Mouse (Mus musculus): ENCODE results near the gene Usp2. TPM values are rescaled to one million over a fixed set of nuclear protein-coding genes. Genes with fewer than 3 reads are reported as not detected.

Usp2 gene
- total and polyA plus RNA-seq, 3 experiments: 3.6 to 13.9 TPM; not detected in 1

- TF ChIP-seq ZKSCAN1 (IDR thresholded peaks at IDR 0.05; ENCODE audit: low read depth, low read length) (no peak), CHD2 (IDR thresholded peaks at IDR 0.05; ENCODE audit: low read length) (no peak), USF1 (IDR thresholded peaks at IDR 0.05; ENCODE audit: low read depth, low read length) (no peak), POLR2AphosphoS2 (IDR thresholded peaks at IDR 0.05; ENCODE audit: low read length) (no peak)
Measured at GRCm38 (mm10) chr9:44125546-44126428, 59.0 kb downstream of the Usp2 start (continued).

DNA sequence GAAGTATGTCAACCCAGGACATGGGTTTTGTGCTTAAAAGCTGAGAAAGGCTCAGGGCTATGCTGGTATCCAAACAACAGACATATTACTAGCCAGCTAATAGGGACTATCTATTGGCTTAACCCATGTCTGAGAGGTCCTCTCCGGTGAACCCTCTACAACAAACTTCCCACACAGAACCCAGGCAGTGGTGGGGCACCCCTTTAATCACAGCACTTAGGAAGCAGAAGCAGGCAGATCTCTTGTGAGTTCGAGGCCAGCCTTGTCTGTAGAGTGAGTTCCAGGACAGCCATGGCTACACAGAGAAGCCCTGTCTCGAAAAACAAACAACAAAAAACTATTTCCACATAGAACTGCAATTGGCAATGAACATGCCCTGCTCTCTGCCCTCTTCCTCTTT, 59.9 kb downstream of the Usp2 start:
- no peak overlapping the region for H3K9ac ChIP-seq (ENCODE audit: control insufficient read depth, low read depth, low read length, poor library complexity, severe bottlenecking)
- no peaks in the 10 kb centered on the region for H3K9me3 ChIP-seq (replicated peaks; ENCODE audit: insufficient read depth, low read length)
- H3K4me3 ChIP-seq (ENCODE audit: control insufficient read depth in 1 of 2, insufficient read depth in 1 of 2, low read depth in 2 of 2, low read length in 2 of 2): no peak overlapping the region
- H3K27me3 ChIP-seq (ENCODE audit: control insufficient read depth in 1 of 2, insufficient read depth in 2 of 2, low read length in 2 of 2): no peaks in the 10 kb centered on the region; a peak in 1 of 4 replicates
- H3K36me3 ChIP-seq (ENCODE audit: control insufficient read depth in 1 of 2, insufficient read depth in 2 of 2, low read length in 2 of 2): peaks cover 0 to 2% of the 10 kb centered on the region in 2 experiments; a peak in 1 of 4 replicates
- DNase-seq (ENCODE audit: low read depth, low spot score): no peak
- no peaks in the 10 kb centered on the region for H3K79me2 ChIP-seq (ENCODE audit: control insufficient read depth, insufficient read depth, low read length, poor library complexity)
- H3K4me1 ChIP-seq (ENCODE audit: control insufficient read depth in 1 of 2, insufficient read depth in 2 of 2, low read length in 2 of 2): peaks cover 0 to 6% of the 10 kb centered on the region in 2 experiments; a peak in 1 of 4 replicates
- TF ChIP-seq MYB (IDR thresholded peaks at IDR 0.05; ENCODE audit: low read depth, low read length) (no peak), TBP (IDR thresholded peaks at IDR 0.05; ENCODE audit: low read depth, low read length) (0 out of 2 replicates have a peak, but pooled peaks have one; percentile 32)
- no peak overlapping the region for H3K27ac ChIP-seq (ENCODE audit: control insufficient read depth, low read depth, low read length)

DNA sequence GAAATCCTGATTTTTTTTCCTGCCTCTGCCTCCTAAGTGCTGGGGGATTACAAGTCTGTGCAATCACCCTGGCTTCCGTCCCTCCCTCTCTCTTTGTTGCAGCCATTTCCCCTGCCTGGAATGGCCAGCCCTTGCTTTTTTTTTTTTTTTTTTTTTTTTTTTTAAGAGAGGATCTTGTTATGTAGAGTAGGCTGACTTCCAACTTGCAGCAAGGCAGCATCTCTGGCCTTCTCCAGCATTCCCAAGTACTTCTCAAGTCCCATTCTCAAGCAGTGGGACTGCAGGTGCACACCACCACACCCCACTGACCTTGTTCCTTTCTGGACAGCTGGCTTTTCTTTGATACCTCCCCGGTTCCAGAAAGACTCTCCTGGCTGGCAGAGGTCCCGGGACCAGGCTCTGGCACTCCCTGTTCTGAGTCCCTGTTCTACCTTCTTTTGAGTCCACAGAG, 60.6 kb downstream of the Usp2 start:
- H3K4me1 ChIP-seq (ENCODE audit: control insufficient read depth in 1 of 2, insufficient read depth in 2 of 2, low read length in 2 of 2): peaks cover 0 to 6% of the 10 kb centered on the region in 2 experiments; a peak in 1 of 4 replicates
- H3K27ac ChIP-seq (ENCODE audit: control insufficient read depth, low read depth, low read length): no peak overlapping the region
- H3K4me3 ChIP-seq (ENCODE audit: control insufficient read depth in 1 of 2, insufficient read depth in 1 of 2, low read depth in 2 of 2, low read length in 2 of 2): no peak overlapping the region
- no peak overlapping the region for H3K9ac ChIP-seq (ENCODE audit: control insufficient read depth, low read depth, low read length, poor library complexity, severe bottlenecking)
- no peak for DNase-seq (ENCODE audit: low read depth, low spot score)
- no peaks in the 10 kb centered on the region for H3K79me2 ChIP-seq (ENCODE audit: control insufficient read depth, insufficient read depth, low read length, poor library complexity)
- no peak for TF ChIP-seq JUND (IDR thresholded peaks at IDR 0.05; ENCODE audit: low read depth, low read length)
- no peak for TF ChIP-seq MEF2A (IDR thresholded peaks at IDR 0.05; ENCODE audit: extremely low read depth, insufficient replicate concordance, low read depth, low read length, poor library complexity, severe bottlenecking)
- TF ChIP-seq ZNF384 (IDR thresholded peaks at IDR 0.05; ENCODE audit: low read depth, low read length): 0 out of 2 replicates have a peak, but pooled peaks have one; percentile 42
- TF ChIP-seq RAD21 (IDR thresholded peaks at IDR 0.05; ENCODE audit: low read depth, low read length): no peak
- no peak for TF ChIP-seq TCF12 (IDR thresholded peaks at IDR 0.05; ENCODE audit: low read depth, low read length)
- TF ChIP-seq ZMIZ1 (IDR thresholded peaks at IDR 0.05; ENCODE audit: low read depth, low read length): no peak
- peaks cover 0 to 2% of the 10 kb centered on the region in 2 experiments; a peak in 1 of 4 replicates for H3K36me3 ChIP-seq (ENCODE audit: control insufficient read depth in 1 of 2, insufficient read depth in 2 of 2, low read length in 2 of 2)
- H3K27me3 ChIP-seq (ENCODE audit: control insufficient read depth in 1 of 2, insufficient read depth in 2 of 2, low read length in 2 of 2): peaks cover under 1 to 1% of the 10 kb centered on the region in 2 experiments; a peak in 3 of 4 replicates
- no peaks in the 10 kb centered on the region for H3K9me3 ChIP-seq (replicated peaks; ENCODE audit: insufficient read depth, low read length)

Data from MEL (cell line).